Mouse (Mus musculus) bone marrow macrophage, adult 2 months (primary cell): ENCODE data around the gene Lingo4. TPM values are rescaled to one million over a fixed set of nuclear protein-coding genes. Genes with fewer than 3 reads are reported as not detected.

Experiments
- H3K27ac ChIP-seq: 2 replicates; pipeline ENCODE4 v1.5.1; 2012; ENCODE audit warnings: low read depth, low read length; ENCODE audit not compliant: insufficient read depth
- H3K4me1 ChIP-seq: 2 replicates; pipeline ENCODE4 v1.6.1; 2012; ENCODE audit warnings: low read length; ENCODE audit not compliant: control insufficient read depth, insufficient read depth
- H3K4me3 ChIP-seq: 2 replicates; pipeline ENCODE4 v1.5.1; 2012; ENCODE audit warnings: mild to moderate bottlenecking, low read length, moderate library complexity; ENCODE audit not compliant: insufficient read depth
- CTCF ChIP-seq: IDR thresholded peaks from 2 replicates; pipeline ENCODE4 v1.5.1; 2012; ENCODE audit warnings: low read depth, mild to moderate bottlenecking, low read length, moderate library complexity
- POLR2A ChIP-seq: IDR thresholded peaks from 2 replicates; pipeline ENCODE4 v1.6.1; 2012; ENCODE audit warnings: mild to moderate bottlenecking, low read depth, low read length, borderline replicate concordance
- polyA plus RNA-seq: library from polyadenylated mRNA; stranded (reverse); fragments of >200 nt; gene quantifications from 2 replicates; pipeline ENCODE4 v1.2.4, GENCODE M21; 2012; ENCODE audit not compliant: missing spikeins, insufficient read depth, insufficient read length

The Lingo4 gene
- polyA plus RNA-seq, 1 experiment, result not detected

DNA sequence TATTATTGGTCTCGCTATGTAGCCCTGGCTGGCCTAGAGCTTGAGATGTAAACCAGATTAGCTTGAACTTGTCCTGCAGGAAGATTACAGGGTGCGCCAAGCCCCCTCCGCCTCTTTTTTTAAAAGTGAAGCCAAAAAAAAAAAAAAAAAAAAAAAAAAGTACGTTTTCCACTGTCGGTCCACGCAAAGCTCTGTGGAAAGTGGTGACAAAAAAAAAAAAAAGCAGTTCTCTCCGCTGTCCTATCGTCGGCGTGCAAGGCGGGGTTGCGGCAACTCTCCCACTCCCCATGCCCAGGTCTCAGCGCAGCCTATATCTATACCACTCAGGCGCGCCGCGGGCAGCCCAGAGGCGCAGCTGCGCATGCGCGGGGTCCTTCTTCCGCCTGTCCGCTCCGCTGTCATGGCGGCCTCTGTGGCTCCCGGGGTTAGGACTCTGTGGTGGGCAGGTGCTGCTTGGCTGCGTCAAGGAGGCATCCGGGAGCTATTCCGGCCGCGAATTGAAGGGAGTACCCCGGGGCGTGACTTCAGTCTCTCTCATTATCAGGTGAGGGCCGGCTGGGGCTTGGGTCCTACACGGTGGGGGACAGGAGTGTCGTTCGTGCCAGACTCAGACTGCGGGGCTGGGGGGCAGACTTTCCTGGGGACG lies 44.8 kb downstream of the Lingo4 start, which contains the start of gene Mrpl9:
TSS of gene Mrpl9 (plus strand) at position 368 of the 646 bp plus-strand sequence.
- Histone ChIP-seq H3K4me3 (peak within 1 kb of the TSS; percentile 97), H3K4me1 (peaks cover 7% of the 10 kb centered on the region), H3K27ac (peak within 1 kb of the TSS; percentile 59)
- TF ChIP-seq CTCF (no peak), POLR2A (no peak)

DNA sequence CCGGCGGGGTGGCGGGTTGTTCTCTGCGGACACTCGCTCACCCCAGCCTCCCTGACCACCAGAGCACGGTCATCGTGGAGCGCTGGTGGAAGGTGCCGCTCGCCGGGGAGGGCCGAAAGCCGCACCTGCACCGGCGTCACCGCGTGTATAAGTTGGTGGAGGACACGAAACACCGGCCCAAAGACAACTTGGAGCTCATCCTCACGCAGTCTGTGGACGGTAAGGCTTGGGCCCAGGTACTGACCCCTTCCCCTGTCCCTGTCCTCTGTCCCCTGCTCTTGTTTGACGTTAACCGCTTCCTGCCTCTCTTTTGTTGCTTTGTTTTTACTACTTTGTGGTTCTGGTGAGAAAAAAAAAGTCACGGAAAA lies 45.3 kb downstream of the Lingo4 start, which contains the start of gene Oaz3:
TSS of gene Oaz3 (minus strand) at position 319 of the 368 bp plus-strand sequence.
- Histone ChIP-seq H3K4me1 (peaks cover 7% of the 10 kb centered on the region), H3K27ac (peak within 1 kb of the TSS; percentile 59), H3K4me3 (peak within 1 kb of the TSS; percentile 97)
- TF ChIP-seq POLR2A (no peak), CTCF (no peak)

DNA sequence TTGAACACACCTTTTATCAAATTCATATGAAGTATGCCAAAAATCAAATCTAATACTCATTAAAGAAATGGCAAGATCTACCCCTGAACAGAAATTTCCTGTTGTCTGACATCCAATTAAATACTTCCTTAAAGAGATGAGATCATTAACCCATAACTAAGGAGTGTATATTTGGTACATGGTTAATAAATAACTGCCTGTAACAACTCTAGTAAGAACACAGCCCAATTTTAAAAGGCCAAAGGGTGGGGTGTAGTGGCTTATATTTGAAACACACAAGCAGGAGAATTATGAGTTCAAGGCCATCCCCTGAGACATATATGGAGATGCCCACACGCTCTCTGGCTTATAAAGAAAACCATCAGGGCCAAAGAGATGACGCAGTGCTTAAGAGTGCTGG lies 51.1 kb downstream of the Lingo4 start:
- Histone ChIP-seq H3K4me3 (no peak overlapping the region), H3K27ac (no peak overlapping the region), H3K4me1 (peaks cover 6% of the 10 kb centered on the region)
- no peak for TF ChIP-seq CTCF

Other genes starting within 250 kb of the Lingo4 start
- gene Gm10696, start 220.3 kb upstream of the Lingo4 start, polyA plus RNA-seq, result not detected in 2 replicates
- not detected in 2 replicates for gene Gm5286, start 201.8 kb upstream of the Lingo4 start, polyA plus RNA-seq
- gene Gm4778, start 134.5 kb upstream of the Lingo4 start, polyA plus RNA-seq, result not detected in 2 replicates
- 3.8 and 4.1 TPM in 2 replicates for gene Them4, start 88.4 kb upstream of the Lingo4 start, polyA plus RNA-seq
- gene Them5, start 56.4 kb upstream of the Lingo4 start, polyA plus RNA-seq, result not detected in 2 replicates
- gene C2cd4d, start 36.1 kb upstream of the Lingo4 start, polyA plus RNA-seq, result not detected in 2 replicates
- not detected in 2 replicates for gene Rorc, start 25.7 kb upstream of the Lingo4 start, polyA plus RNA-seq
- 15.7 and 17.7 TPM in 2 replicates for gene Tdrkh, start 14.8 kb downstream of the Lingo4 start, polyA plus RNA-seq
- gene Mrpl9, start 44.8 kb downstream of the Lingo4 start, polyA plus RNA-seq, result 33.4 and 34.0 TPM in 2 replicates
- 2.1 TPM in 1 of 2 replicates, not detected in the other for gene Oaz3, start 45.4 kb downstream of the Lingo4 start, polyA plus RNA-seq
- gene Celf3, start 79.8 kb downstream of the Lingo4 start, polyA plus RNA-seq, result 0.59 TPM in 1 of 2 replicates, not detected in the other
- gene Riiad1, start 81.8 kb downstream of the Lingo4 start, polyA plus RNA-seq, result 9.0 and 9.5 TPM in 2 replicates
- 52.4 and 56.8 TPM in 2 replicates for gene Snx27, start 184.2 kb downstream of the Lingo4 start, polyA plus RNA-seq
- not detected in 2 replicates for gene Gm10972, start 244.6 kb downstream of the Lingo4 start, polyA plus RNA-seq